Mouse (Mus musculus) C2C12 (cell line): ENCODE measurements around the gene Ttc29.

Source experiments
- CTCF ChIP-seq: IDR thresholded peaks from one replicate; pipeline ENCODE4 v1.5.1; 2011; ENCODE audit not compliant: control insufficient read depth, insufficient read depth, insufficient read length
- FOSL1 ChIP-seq: IDR thresholded peaks from one replicate; pipeline ENCODE4 v1.8.0; 2011; ENCODE audit warnings: mild to moderate bottlenecking, low read length; ENCODE audit not compliant: poor library complexity, insufficient read depth, severe bottlenecking
- MAX ChIP-seq: IDR thresholded peaks from one replicate; pipeline ENCODE4 v1.6.1; 2011; ENCODE audit warnings: mild to moderate bottlenecking, control low read depth
- MYOD1 ChIP-seq: IDR thresholded peaks from one replicate; pipeline ENCODE4 v1.6.1; 2011; ENCODE audit warnings: low read depth; ENCODE audit not compliant: control insufficient read depth, insufficient read length
- MYOG ChIP-seq: IDR thresholded peaks from one replicate; pipeline ENCODE4 v1.6.1; 2011; ENCODE audit not compliant: control insufficient read depth, insufficient read length; ENCODE audit errors: extremely low read depth
- USF1 ChIP-seq: IDR thresholded peaks from one replicate; pipeline ENCODE4 v1.6.1; 2011; ENCODE audit warnings: low read depth, mild to moderate bottlenecking, control low read depth, moderate library complexity

GRCm38 (mm10) chr8:78315576-78315975, 102.5 kb downstream of the Ttc29 start:
- TF ChIP-seq CTCF = no peak
- TF ChIP-seq FOSL1 = no peak
- no peak for TF ChIP-seq MYOG
- TF ChIP-seq MYOD1 = no peak
- no peak for TF ChIP-seq USF1
- TF ChIP-seq MAX = no peak
